Mouse (Mus musculus) gastrocnemius, postnatal 25 days (tissue): Measurements from ENCODE around the gene Tada2a. TPM values are rescaled to one million over a fixed set of nuclear protein-coding genes. Genes with fewer than 3 reads are reported as not detected.

Experiments used
- DNase-seq: peaks from one replicate; pipeline ENCODE4 v3.0.0; 2022
- total RNA-seq, 2 experiments: library from RNA; stranded (reverse); gene quantifications; 1 replicate in 1 of 2; 2 replicates in 1 of 2; pipeline ENCODE4 v1.2.3; 2021

Gene Tada2a
- total RNA-seq, 2 experiments from 2014 or later, result 8.0 to 8.7 TPM

- no peak for DNase-seq
Observed at GRCm38 (mm10) chr11:84063631-84064209, 65.7 kb downstream of the Tada2a start.

- DNase-seq, result no peak
Observed at GRCm38 (mm10) chr11:84062805-84063204, 66.6 kb downstream of the Tada2a start.

- no peak for DNase-seq
Observed at GRCm38 (mm10) chr11:84061881-84062280, 67.5 kb downstream of the Tada2a start.

- DNase-seq, result no peak
Observed at GRCm38 (mm10) chr11:84060635-84061034, 68.8 kb downstream of the Tada2a start.

GRCm38 (mm10) chr11:84059784-84060183, 69.6 kb downstream of the Tada2a start:
- no peak for DNase-seq

- DNase-seq, result no peak
Observed at GRCm38 (mm10) chr11:84057418-84057817, 72.0 kb downstream of the Tada2a start.

- DNase-seq, result peak; percentile 67
Observed at GRCm38 (mm10) chr11:84053524-84054163, 75.8 kb downstream of the Tada2a start.

- DNase-seq, result no peak
Observed at GRCm38 (mm10) chr11:84053055-84053454, 76.3 kb downstream of the Tada2a start.

GRCm38 (mm10) chr11:84048411-84048810, 81.0 kb downstream of the Tada2a start:
- DNase-seq, result no peak

- DNase-seq, result no peak
Observed at GRCm38 (mm10) chr11:84047270-84047669, 82.1 kb downstream of the Tada2a start.

- no peak for DNase-seq
Observed at GRCm38 (mm10) chr11:84044988-84045387, 84.4 kb downstream of the Tada2a start.

GRCm38 (mm10) chr11:84042808-84043762, 86.3 kb downstream of the Tada2a start:
- DNase-seq, result peak; percentile 21

GRCm38 (mm10) chr11:84040621-84041020, 88.8 kb downstream of the Tada2a start:
- no peak for DNase-seq

- DNase-seq, result no peak
Observed at GRCm38 (mm10) chr11:84033671-84034070, 95.7 kb downstream of the Tada2a start.

- DNase-seq, result no peak
Observed at GRCm38 (mm10) chr11:84032559-84032958, 96.8 kb downstream of the Tada2a start.

- DNase-seq, result no peak
Observed at GRCm38 (mm10) chr11:84031971-84032370, 97.4 kb downstream of the Tada2a start.

Other genes starting within 250 kb of the Tada2a start
- 1 to 10 TPM; 8.6 to 8.7 TPM for gene Ddx52, start 187.5 kb downstream of the Tada2a start, total RNA-seq
- 10 to 100 TPM; 30.5 to 32.3 TPM for gene Synrg, start 165.2 kb downstream of the Tada2a start, total RNA-seq
- gene Dusp14, start 60.3 kb downstream of the Tada2a start, total RNA-seq, result 1 to 10 TPM; 5.0 to 6.3 TPM
- 10 to 100 TPM; 13.4 to 20.3 TPM for gene Acaca, start 72 bp upstream of the Tada2a start, total RNA-seq
- gene Gm11437, start 37.9 kb upstream of the Tada2a start, total RNA-seq, result not detected